ENCODE assay signal across 9 mouse cellular contexts in the genomic region with DNA sequence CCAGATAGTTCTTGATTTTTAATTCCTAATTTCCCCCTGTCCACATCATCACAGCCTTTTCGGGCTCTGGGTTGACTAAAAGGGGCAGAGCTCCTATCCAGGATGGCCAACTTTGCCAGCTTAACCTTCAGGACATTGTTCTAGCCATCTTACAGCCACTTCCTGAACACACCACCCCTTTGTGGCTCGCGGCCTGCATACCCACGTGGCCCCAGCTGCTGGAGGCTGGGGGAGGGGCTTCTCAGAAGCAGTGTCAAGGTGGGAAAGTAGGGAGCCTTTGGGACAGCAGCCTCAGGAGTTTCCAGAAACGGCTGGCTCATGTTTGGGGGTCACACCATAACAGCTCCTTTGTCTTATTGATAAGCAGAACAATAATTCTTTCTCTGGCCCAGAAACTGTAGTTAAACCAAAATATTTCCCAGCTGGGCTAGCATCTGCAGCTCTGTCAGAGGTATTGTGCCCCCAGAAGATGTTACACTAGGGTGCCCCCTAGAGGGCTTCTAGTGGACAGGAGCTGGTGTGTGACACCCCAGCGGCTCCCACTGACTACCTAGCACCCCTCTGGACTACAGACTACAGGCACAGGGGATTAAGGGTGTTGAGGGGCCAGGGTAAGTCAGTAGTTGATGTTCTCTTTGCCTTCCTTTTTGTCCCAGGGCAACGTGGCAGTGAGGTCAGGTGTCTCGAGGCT. TPM values are rescaled to one million over a fixed set of nuclear protein-coding genes. Genes with fewer than 3 reads are reported as not detected.
DNase-seq lines count a peak whose midpoint lies in the region; ATAC-seq lines count a peak whose summit lies in the region.
"Had no signal": no experiment of that assay in that cellular context is flagged by ENCODE, and none has a peak within 500 bp of the region (broad histone marks: within the 10 kb centered on the region; RNA-seq: fewer than 3 reads in every experiment).

No protein-coding gene starts in this region.

- H3K4me1 ChIP-seq in limb, embryonic 11.5 days (ENCODE audit: control insufficient read depth, insufficient read depth, low read length): no peaks in the 10 kb centered on the region

- H3K4me3 ChIP-seq in limb, embryonic 11.5 days (ENCODE audit: low read depth, low read length): no peak overlapping the region

- H3K27me3 ChIP-seq in limb, embryonic 11.5 days (ENCODE audit: control insufficient read depth, insufficient read depth, low read length): no peaks in the 10 kb centered on the region

- no peak overlapping the region for H3K27ac ChIP-seq in limb, embryonic 11.5 days (replicated peaks; ENCODE audit: low read depth, low read length)

- peak; percentile 67 for ATAC-seq in frontal cortex, adult (ENCODE audit: low TSS enrichment)
- ATAC-seq in limb, embryonic 11.5 days (ENCODE audit: insufficient number of reproducible peaks, low FRiP score, low TSS enrichment, low read depth): peak; percentile 24; the same call in 1 of the 2 replicates
- no peak for ATAC-seq in cerebellum, adult (ENCODE audit: insufficient number of reproducible peaks, low FRiP score, low TSS enrichment)

- H3K36me3 ChIP-seq in limb, embryonic 11.5 days (ENCODE audit: control insufficient read depth, insufficient read depth, low read length): peaks cover 13% of the 10 kb centered on the region

- no peak for DNase-seq in frontal cortex, postnatal 14 days (ENCODE audit: low spot score in 2 of 2)
- peak; percentile 21 to 22 for DNase-seq in spleen, postnatal 36 days (ENCODE audit: low spot score in 2 of 2)
- no peak for DNase-seq in spleen, adult 12 weeks (ENCODE audit: low spot score)
- DNase-seq in limb, embryonic 11.5 days (ENCODE audit: low spot score): peak; percentile 49
- DNase-seq in retina, postnatal 1 day: peak; percentile 25
- no peak for DNase-seq in left cerebral cortex, postnatal 36 days (ENCODE audit: low spot score in 2 of 2)

- no peak overlapping the region for H3K4me2 ChIP-seq in limb, embryonic 11.5 days (ENCODE audit: low read depth, severe bottlenecking)

- no peak overlapping the region for H3K9ac ChIP-seq in limb, embryonic 11.5 days (ENCODE audit: low read length)

- intact Hi-C loops in left cerebral cortex, postnatal 36 days (cut with DNase I): loop anchor here (5.0 kb wide), 1 partner anchor 127 kb away; a partner anchor contains a TSS

- H3K9me3 ChIP-seq in limb, embryonic 11.5 days (ENCODE audit: control insufficient read depth, low read length): no peaks in the 10 kb centered on the region

- WGBS in limb, embryonic 11.5 days: 48% methylated on average over 8 of the region's 8 CpGs

RNA-seq across cellular contexts. Expression of a gene that starts 12.6 kb away (rescaled TPM):
- polyA plus RNA-seq in limb, embryonic 11.5 days (2014; fragmentation: Nextera tagmentation; extraction: Ambion mirVana): 0.31 TPM in 1 of 2 replicates, not detected in the other
- not detected for total RNA-seq in left cerebral cortex, postnatal 36 days (2021)
- polyA plus RNA-seq: heart, embryonic 16.5 days had no signal

RNA-seq across cellular contexts. Expression of a gene that starts 49.9 kb away (rescaled TPM):
- 0.04 TPM in 1 of 2 replicates, not detected in the other for polyA plus RNA-seq in limb, embryonic 11.5 days (2014; fragmentation: Nextera tagmentation; extraction: Ambion mirVana)
- not detected for total RNA-seq in left cerebral cortex, postnatal 36 days (2021)

RNA-seq across cellular contexts. Expression of a gene that starts 58.2 kb away (rescaled TPM):
- 22.8 and 23.8 TPM in 2 replicates for polyA plus RNA-seq in limb, embryonic 11.5 days (2014; fragmentation: Nextera tagmentation; extraction: Ambion mirVana)
- 10 to 100 TPM; 63.4 to 74.0 TPM for total RNA-seq in left cerebral cortex, postnatal 36 days (2021)

Comparison
In these comparisons a context has a peak if more than half of its experiments do, and no peak if none do; other contexts are left out.
1. DNase-seq: peak in spleen, postnatal 36 days (2 of 2), limb, embryonic 11.5 days (single experiment) and retina, postnatal 1 day (single experiment); none in frontal cortex, postnatal 14 days (0 of 2), spleen, adult 12 weeks (single experiment) and left cerebral cortex, postnatal 36 days (0 of 2).